Mouse (Mus musculus) NIH3T3 (cell line): ENCODE data around the gene Irf5.

Source experiments
- DNase-seq: peaks from one replicate; pipeline ENCODE4 v3.0.0-alpha.2; 2012; ENCODE audit warnings: low read depth

Irf5 gene

DNA sequence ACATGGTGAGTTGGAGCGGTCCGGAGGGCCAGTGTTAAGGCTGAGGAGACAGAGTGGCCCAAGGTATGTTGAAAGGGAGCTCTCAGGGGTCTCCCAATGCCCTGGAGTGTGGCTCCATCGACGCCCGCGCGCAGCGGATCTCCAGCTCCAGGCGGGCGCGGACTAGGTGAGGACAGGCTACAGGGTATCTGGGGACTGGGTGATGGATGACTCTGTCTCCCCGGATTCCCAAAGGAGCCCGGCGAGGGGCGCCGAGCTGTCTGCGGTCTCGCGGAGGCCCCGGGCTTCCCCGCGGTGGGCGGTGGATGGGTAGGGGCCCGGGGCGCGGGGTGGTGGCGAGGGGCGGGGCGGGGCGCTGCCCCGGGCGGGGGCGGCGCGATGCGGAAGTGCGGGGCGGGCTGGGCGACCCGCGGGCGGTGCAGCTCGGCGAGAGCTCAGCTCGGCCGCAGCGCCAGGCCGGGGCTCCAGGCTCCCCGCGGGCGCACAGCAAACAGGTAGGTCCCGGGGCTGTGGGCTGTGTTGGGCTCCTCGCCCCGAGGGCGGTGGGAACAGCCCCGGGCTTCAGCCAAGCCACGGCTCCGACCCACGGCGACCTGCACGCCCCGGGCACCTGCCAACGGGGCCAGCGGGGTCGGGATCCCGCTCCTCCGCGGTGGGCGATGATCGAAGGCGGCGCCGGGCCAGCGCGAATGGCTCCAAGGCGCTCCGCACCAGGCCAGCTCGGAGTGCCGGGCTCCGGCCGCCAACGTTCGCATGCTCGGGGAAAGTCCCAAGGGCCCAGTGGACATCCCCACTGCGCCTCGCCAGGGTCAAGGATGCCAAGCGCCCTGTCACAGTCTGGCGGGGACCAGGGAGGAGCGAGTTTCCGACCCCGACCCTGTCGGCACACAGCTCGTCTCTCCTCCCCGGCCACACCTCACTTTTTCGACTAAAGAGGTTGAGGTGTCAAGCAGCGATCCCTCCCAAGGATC lies at the start of gene Irf5:
Irf5 (plus strand) TSS at position 345 of the 971 bp plus-strand sequence.
- DNase-seq, result peak; percentile 51

DNA sequence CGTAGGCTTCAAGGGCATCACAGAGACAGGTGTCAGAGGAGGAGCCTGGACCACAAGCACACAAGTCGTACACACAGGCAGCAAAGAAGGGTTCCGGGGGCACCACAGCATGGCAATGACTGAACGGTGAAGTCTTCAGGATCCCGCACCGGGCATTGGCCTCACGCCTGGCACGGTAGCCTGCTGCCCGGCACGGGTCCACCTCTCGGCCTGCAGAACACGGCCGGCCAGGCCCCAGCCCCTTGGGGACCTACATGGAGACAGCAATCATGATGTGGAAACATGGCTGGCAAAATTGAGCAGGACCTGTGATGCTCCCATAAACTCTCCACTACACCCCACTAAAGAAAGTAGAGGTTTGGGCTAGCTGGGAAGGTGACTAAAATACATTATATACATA lies 43.7 kb upstream of the Irf5 start:
- DNase-seq, result no peak

DNA sequence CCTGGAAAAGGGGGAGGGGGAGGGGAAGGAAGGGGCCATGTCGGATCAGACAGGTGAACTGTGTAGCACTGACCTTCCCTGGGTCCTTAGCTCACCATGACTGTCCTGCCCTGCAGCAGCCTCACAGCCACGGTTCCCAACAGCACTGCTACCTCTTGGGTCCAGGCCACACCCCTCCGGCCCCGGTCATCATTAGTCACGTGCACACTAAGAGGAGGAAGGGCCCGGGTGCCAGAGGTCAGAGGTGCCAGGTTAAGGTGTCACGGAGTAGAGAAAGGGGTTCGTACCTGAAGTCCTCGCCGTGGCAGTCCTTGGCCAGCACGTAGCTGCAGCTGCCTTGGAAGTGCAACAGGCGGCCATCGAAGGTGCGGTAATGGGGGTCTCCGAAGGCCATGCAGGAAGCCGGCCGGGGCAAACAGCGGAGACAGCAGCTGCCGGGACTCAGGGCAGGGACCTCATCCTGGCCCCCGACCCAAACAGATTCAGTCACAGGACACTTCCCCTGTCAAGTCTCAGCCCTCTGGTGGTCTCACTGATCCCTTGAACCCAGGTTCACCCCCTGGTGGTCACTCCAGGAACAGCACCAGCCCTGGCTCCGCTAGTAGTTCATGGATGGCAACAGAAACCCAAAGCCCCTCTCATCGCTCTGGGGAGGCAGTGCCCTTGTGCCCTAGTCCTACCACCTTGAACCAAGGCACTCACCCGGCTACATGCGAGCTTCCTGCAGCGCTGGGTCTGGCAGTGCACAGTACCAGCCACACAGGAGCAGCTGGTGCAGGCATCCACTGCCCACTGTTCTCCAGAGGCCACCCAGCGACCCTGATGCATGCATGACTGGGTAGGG lies 41.5 kb upstream of the Irf5 start:
- peak; percentile 59 for DNase-seq

DNA sequence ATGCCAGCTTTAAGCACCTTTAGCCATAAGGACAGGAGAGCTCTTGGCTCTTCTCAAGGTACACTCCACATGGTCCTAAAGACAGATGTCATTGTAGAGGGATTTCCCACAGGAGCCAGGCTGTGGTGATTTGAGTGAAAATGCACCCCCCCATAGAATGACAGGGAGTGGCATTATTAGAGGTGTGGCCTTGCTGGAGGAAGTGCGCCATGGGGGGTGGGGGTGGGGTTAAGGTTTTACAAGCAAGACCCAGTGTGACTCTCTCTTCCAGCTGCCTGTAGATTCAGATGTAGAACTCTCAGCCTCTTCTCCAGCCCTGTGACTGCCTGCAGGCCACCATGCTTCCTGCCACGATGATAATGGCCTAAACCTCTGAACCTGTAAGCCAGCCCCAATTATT lies 40.5 kb upstream of the Irf5 start:
- DNase-seq, result no peak

DNA sequence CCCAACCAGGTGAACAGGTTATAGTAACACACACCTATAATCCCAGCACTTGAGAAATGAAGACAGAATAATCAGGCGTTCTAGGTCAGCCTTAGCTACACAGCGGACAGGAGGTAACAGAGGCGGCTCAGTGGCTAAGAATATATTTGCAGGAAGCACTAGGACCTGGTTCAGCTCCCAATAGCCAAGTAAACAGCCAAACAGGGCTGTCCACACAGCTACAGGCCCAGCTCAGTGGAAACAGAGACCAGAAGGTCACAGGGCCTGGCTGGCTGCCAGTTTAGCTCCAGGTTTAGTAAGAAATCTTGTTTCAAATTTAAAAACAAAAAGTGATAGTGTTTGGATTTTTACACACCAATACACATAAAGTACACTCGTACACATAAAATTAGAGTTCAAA lies 32.3 kb upstream of the Irf5 start:
- DNase-seq, result peak; percentile 47

DNA sequence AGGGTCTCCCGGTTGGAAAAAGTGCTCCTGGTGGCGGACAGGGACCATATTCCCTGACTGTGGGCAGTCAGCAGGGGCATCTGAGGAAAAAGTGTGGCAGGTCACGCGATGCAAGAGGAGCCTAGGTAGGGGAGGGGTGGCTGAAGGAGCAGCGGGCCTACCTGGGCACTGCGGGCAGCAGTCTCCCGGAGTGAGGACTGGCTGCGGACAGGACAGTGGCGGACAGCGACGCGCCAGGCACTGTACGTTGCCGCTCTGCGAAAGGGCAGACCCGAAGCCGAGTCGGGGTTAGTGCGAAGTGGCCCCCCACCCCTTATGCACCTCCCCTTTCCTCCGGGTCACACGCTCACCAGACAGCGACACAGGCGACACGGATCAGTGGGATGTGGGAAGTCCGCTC lies 30.2 kb upstream of the Irf5 start:
- DNase-seq, result no peak

DNA sequence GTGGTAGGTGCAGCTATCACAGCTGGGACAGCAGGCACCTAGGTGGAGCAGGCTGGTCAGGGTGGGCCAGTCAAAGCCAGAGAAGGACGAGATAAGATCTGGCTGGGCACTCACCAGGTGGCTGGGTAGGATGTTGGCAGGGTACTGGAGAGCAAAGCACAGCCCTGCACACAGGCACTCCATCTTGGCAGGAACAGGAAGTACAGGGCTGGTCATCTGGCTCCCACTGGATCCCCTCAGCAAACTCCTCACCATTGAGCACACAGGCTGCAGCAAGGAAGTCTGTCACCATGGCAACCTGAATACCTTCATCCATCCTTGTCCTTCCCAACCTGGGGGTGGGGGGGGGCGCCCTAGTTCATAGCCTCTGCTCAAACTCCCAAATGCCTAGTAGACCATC lies 28.6 kb upstream of the Irf5 start:
- DNase-seq, result no peak

DNA sequence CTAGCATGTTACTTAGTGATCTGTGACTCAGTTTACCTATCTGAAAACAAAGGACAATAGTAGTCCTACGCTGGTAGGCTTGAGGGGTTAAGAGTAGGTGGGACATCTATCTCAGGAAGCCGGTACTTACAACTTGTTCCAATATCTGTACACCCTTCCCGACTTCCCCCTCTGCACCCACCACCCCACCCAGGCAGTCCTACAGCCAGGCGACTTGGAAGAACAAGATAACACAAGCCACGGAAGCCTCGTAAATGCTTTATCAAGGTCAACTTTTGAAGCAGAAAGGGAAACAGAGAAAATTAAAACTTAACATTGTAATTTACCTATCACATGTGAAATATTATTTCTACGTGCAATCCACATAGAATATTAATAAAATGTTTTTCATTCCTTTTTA lies 26.2 kb upstream of the Irf5 start:
- DNase-seq, result no peak

DNA sequence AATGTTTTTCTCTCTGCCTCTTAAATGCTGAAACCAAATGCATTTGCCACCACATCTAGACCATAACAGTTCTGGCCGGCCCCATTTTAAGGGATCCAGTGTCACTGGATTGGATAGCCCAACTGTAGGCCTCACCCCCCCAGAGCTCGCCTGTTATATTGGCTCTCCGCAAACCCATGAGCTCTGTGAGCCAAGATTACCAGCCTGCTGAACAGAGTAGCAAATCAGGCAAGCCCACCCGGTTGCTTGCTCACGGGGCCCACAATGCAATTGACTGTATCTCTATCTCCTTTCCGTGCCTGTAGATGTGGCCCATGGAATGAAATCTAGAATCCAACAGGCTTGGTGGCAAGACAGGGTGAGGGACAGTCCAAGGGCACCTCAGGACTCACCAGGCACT lies 25.6 kb upstream of the Irf5 start:
- no peak for DNase-seq

DNA sequence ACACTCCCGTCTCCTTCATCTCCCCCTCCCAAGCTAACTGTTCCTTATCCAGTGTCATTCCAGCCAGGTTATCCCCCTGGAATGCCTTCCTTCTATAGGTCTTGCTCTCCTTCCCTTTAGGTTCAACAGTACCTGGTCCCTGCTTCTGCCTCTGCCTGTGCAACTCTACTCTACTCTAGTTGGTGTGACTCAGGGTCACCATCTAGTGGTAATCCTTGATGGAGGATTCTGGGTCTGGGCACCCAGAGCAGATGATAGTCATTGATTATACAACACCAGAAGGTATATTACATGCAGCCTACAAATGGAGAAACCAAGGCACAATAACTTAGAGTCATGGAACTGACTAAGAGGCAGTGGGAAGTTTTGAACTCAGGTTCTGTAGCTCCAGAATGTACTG lies 24.8 kb upstream of the Irf5 start:
- peak; percentile 58 for DNase-seq

DNA sequence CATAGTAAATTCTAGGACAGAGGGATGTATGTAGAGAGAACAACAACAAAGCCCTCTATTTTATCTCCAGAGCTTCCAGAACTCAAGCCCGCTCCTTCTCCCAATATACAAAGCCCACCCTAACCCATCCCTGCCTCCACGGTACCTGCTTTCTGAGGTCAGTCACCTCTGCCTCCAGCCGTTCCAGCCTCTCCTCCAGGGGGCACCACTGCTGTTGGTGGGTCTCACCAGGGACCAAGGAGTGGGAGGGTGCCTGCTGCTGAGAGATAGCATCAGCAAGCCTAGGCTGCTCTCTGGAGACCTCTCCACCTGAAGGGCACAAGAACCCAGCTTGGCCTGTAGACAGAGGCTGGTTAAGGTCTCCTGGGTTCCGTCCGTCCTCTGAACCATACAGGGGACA lies 20.9 kb upstream of the Irf5 start:
- DNase-seq, result no peak

DNA sequence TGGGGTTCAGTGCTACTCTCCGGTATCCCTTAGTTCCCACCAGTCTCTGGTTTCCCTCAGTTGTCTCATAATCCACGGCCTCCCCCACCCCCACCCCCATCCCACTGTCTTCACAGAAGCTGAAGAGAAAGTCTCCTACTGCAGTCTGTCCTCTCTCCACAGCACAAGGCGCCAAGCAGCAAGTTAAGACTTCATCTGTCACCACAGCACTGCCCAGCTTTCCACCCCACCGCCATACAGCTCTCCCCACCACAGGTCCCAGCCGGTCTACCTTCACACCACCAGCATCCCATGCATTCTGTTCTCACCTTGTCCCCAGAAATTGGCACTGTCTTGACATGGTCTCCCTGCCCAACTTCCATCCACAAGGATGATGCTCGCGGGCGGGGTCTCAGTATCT lies 19.6 kb upstream of the Irf5 start:
- no peak for DNase-seq

DNA sequence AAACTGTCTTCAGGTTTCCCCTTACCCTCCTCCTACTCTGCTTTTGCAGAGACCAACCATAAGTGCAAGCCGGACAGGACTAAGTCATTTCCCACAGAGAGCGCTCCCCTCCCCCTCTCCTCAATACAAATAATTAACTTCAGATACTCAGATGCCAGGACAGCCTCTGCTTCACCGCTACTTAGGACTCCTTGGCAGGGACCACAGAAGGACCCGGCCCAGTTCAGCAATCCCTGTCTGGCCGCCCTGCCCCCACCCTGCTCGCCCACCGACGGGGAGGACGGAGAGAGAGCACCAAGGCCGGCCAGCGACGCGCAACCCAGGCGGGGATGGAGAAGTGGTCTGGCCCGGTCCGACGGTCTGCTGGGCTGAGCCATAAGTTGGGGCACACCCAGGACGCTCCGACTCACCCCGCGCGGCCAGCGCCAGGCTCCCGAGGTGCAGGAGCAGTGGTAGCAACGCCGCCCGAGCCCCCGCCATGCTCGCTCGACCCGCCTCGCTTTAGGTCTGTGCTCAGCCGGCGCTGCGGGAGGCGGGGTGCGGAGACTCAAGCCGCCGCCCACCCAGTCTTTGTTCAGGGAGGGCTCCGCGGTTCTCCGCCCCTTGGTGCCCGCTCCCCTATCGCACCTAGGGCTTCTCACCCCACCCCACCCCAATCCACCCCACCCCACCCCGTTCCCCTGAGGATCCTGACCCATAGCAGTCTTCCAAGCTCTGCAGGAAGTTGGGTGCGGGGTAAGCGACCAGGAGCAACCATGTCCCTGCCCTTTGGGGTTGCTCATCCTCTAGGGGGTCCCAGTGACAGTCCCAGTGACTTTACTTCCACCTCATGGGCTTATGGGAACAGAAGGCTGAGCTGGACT lies 18.7 kb upstream of the Irf5 start, which contains the start of gene Kcp:
Kcp (minus strand) TSS at position 506 of the 863 bp plus-strand sequence.
- DNase-seq, result no peak

DNA sequence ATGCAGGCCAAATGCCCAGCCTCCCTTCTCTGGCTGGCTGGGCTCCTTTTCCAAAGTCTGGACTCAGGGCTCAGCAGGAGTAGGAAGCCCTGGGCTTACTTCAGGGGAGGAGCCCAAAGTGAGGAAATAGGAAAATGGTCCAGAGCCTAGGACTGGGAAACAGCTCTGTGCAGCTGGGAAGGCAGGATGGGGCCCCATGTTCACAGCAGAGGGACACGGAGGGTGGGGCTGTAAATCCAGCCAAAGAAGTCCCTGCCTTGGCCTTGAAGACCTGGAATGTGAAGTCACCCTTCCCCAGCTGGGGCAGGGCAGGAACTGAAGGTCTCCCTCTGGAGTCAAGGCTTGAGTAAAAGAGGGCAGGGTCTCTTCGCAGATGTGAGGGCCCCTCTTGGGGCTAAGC lies 17.3 kb upstream of the Irf5 start:
- no peak for DNase-seq

DNA sequence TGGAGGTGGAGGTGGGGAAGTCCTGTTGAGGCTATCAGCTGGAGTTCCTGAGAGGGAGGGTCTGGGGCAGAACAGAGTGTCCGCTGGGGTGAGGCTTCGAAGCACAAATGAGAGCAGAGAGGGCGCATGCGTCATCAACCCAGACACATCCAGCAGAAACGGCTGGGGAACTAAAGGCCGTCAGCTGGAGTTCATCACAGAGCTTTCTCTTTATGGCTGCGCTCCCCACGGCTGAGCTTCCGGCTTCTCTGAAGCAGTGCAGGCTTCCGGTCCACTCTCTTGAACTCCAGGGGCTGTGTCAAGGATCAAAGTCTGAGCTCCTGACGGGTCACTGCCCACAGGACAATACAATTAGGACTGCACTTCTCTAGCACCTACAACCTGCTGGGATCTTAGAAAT lies 13.1 kb upstream of the Irf5 start:
- DNase-seq, result peak; percentile 51

DNA sequence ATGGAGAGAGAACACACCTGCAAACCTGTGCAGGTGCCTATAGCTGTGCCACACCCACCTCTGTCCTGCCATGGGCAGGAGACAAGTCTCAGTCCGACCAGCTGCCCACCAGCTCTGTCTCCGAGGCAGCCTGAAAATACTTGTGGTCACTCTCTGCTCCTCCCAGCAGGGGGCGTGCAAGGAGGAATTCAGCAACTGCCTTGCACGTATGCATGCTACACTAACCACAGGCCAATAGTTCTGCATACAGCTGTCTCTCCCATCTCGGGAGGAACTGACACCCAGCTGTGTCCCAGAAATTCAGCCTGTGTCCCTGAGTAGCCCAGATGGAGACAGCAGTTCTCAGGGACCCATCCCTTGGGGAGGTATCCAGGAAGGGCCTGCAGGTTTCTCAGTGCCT lies 9.3 kb upstream of the Irf5 start:
- peak; percentile 90 for DNase-seq

DNA sequence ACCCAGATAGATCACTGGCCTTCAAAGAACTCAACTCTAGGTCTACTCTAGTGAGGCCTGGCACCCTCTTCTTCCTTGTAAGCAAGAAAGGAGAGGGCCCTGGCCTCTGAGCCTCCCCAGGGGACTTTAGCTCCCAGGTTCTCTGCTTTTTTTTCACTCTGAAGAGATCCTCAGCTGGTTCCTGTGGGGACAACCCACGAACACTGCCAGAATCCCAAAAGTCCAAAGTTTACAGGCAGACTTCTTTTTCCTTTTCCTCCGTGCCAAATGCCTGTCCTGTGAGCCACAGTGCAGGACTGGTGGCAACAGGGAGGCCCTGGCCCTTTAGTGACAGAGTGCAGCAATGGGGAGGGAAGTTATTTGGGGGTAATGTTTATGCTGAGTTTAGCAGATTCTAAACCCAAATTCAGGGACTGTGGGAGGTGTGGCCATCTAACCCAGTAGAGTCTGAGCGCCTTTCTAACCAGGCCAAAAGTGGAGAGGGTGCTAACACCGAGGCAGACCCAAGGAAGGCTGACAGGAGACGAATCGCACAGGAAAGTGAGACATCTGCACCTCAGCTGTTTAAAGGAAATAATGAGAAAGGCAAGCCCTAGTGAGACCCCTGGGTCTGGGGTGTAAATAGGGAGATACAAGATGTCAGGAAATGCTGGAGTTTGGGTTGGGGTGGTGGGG lies 3.7 kb upstream of the Irf5 start:
- no peak for DNase-seq

DNA sequence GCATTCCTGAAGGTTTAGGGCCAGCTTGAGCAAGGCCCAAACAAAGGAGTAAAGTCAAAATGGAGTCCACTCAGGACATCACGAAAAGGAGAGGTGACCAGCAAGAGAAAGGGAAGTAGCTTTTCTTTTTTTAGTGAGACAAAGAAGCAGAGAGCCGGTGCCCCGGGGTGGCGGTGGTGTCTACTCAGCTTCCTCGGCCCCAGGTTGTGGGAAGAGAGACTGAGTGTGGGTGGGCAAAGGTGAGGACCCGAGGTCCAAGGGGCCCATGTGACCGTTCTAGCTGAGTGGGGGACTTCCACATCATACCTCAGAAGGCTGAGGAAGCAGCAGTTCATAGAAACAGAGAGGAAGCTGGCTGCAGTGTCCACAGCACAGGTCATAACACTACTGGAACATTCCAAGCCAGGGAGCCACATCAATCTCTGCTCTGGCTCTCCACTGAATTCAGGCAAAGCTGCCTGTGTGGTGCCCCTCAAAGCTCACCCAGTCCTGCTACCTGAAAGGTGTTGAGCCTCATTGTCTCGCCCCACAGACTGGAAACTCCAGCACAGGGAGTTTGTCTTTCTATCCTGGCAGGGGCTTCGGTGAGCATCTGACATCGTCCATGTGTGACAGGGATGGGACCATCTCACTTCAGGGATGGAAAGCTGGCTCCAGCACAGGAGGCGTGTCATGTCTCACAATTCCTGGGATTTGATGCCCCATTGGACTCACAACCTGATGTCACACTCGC lies 3.0 kb upstream of the Irf5 start:
- DNase-seq, result no peak

DNA sequence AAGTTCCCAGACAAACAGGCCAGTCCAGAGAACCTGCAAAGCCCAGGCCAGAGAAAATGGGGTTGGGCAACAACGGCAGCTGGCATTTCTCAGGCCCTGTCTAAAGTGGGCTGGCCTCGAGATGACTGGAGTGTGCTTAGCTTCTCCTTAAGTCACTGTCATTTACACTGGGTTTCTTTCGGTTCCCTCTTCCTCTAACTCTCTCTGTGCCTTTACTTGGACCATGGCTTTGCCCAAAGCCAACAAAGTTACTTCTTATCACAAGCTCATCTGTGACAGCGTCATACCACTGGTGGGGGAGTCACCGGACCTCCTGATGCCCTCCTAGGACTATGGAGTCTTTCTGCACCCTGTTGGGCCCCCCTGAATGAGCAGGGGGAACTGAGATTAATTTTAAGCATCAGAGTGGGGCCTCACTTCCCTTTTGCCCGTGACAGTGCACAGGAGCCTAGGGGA lies 2.4 kb upstream of the Irf5 start:
- peak; percentile 48 for DNase-seq

DNA sequence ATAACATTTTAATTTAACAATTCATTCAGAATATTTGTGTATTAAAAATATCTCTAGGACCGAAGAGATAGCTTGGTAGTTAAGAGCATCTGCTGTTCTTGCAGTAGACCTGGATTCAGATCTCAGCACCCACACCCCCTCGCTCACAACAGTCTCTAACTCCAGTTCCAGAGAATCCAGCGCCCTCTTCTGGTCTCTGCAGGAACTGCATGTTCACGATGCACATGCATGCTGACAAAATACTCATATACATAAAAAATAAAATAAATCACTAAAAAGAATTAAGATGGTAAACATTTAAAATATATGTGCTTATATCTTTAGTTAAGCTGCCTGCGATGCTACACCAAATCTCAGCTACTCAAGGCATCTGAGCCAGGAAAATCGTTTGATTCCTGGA lies 1.2 kb upstream of the Irf5 start:
- peak; percentile 69 for DNase-seq
